Comparison of ENCODE assay signal across 9 mouse cellular contexts in the genomic region with DNA sequence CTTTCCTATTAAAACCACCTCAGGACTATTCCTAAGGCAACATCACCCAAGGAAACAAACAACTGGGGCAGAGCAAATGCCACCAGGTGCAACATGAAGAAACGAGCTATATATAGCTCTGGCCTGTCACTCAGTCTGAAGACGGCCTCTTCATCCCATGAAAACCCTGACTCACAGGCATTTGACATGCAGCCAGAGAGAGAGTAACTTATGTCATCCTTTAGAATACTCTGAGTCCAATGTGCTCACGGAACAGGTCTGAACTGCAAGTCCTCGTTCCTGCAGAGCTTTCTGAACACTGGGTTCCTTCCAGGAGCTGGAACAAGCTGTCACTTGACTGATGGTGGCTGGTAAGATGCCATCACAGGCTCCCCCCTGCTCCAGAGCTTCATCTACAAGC.
DNase-seq lines count a peak whose midpoint lies in the region; ATAC-seq and TF ChIP-seq lines count a peak whose summit lies in the region.
"Had no signal": no experiment of that assay in that cellular context is flagged by ENCODE, and none has a peak within 500 bp of the region (broad histone marks: within the 10 kb centered on the region; RNA-seq: fewer than 3 reads in every experiment).

No protein-coding gene starts in this region.

- no peak for TF ChIP-seq CTCF in kidney, postnatal 0 days (IDR thresholded peaks at IDR 0.05; ENCODE audit: low read depth)

- H3K9ac ChIP-seq in kidney, postnatal 0 days (ENCODE audit: low read depth, low read length) = no peak overlapping the region
- no peak overlapping the region for H3K9ac ChIP-seq in limb, embryonic 14.5 days (ENCODE audit: low read depth, low read length, severe bottlenecking)
- H3K9ac ChIP-seq: neural tube, embryonic 12.5 days had no signal

- no peak overlapping the region for H3K27ac ChIP-seq in kidney, postnatal 0 days
- peak overlapping the region; percentile 26; the same call in 1 of the 2 replicates for H3K27ac ChIP-seq in brown adipose tissue, adult 24 weeks (replicated peaks; ENCODE audit: low read depth, low read length)
- H3K27ac ChIP-seq in limb, embryonic 14.5 days (replicated peaks; ENCODE audit: low read depth, low read length) = no peak overlapping the region
- H3K27ac ChIP-seq: neural tube, embryonic 12.5 days had no signal

- no peaks in the 10 kb centered on the region for H3K4me1 ChIP-seq in kidney, postnatal 0 days (replicated peaks; ENCODE audit: insufficient read depth, low read length)
- H3K4me1 ChIP-seq in brown adipose tissue, adult 24 weeks (ENCODE audit: control insufficient read depth, insufficient read depth, insufficient read length, low read length) = peaks cover 34% of the 10 kb centered on the region
- peaks cover 3% of the 10 kb centered on the region; the same call in 1 of the 2 replicates for H3K4me1 ChIP-seq in limb, embryonic 14.5 days (ENCODE audit: control insufficient read depth, insufficient read depth, low read length)

- no peak for DNase-seq in kidney, postnatal 0 days (ENCODE audit: low spot score)
- DNase-seq in kidney, adult 8-10 months = no peak
- DNase-seq in heart, adult 18-20 months = peak; percentile 71 to 85
- no peak for DNase-seq in limb, embryonic 14.5 days (ENCODE audit: low spot score)
- no peak for DNase-seq in spleen, postnatal 4 days (ENCODE audit: low spot score in 2 of 2)
- DNase-seq in embryo, embryonic 10 days (ENCODE audit: low spot score) = no peak
- no peak for DNase-seq in kidney, adult 9 months

- H3K36me3 ChIP-seq in kidney, postnatal 0 days (ENCODE audit: insufficient read depth, low read length) = no peaks in the 10 kb centered on the region
- H3K36me3 ChIP-seq in limb, embryonic 14.5 days (ENCODE audit: control insufficient read depth, insufficient read depth, low read length) = no peaks in the 10 kb centered on the region
- H3K36me3 ChIP-seq: neural tube, embryonic 12.5 days had no signal

- H3K4me3 ChIP-seq in kidney, postnatal 0 days (replicated peaks; ENCODE audit: low read depth, low read length) = no peak overlapping the region
- no peak overlapping the region for H3K4me3 ChIP-seq in brown adipose tissue, adult 24 weeks (ENCODE audit: insufficient read depth, low read depth, low read length)
- H3K4me3 ChIP-seq in limb, embryonic 14.5 days (replicated peaks; ENCODE audit: low read length) = no peak overlapping the region
- H3K4me3 ChIP-seq: neural tube, embryonic 12.5 days had no signal

- H3K9me3 ChIP-seq in kidney, postnatal 0 days (replicated peaks; ENCODE audit: low read length) = no peaks in the 10 kb centered on the region
- no peaks in the 10 kb centered on the region for H3K9me3 ChIP-seq in limb, embryonic 14.5 days (ENCODE audit: control insufficient read depth, low read length)
- H3K9me3 ChIP-seq: neural tube, embryonic 12.5 days had no signal

- 68% methylated on average over 4 of the region's 4 CpGs for WGBS in kidney, postnatal 0 days
- WGBS in limb, embryonic 14.5 days = 60% methylated on average over 4 of the region's 4 CpGs

- no peak overlapping the region for H3K4me2 ChIP-seq in kidney, postnatal 0 days (ENCODE audit: low read length)
- H3K4me2 ChIP-seq in limb, embryonic 14.5 days (replicated peaks; ENCODE audit: low read depth, low read length, severe bottlenecking) = no peak overlapping the region
- H3K4me2 ChIP-seq: neural tube, embryonic 12.5 days had no signal

- H3K27me3 ChIP-seq in kidney, postnatal 0 days (ENCODE audit: insufficient read depth, low read length) = no peaks in the 10 kb centered on the region
- no peaks in the 10 kb centered on the region for H3K27me3 ChIP-seq in limb, embryonic 14.5 days (ENCODE audit: control insufficient read depth, insufficient read depth, low read length)
- H3K27me3 ChIP-seq: neural tube, embryonic 12.5 days had no signal

- ATAC-seq in kidney, postnatal 0 days (replicated peaks; ENCODE audit: low FRiP score, low read depth) = 0 out of 2 replicates have a peak, but pooled peaks have one; percentile 54
- ATAC-seq in limb, embryonic 14.5 days (ENCODE audit: low FRiP score, low read depth) = peak; percentile 62

- no peak for TF ChIP-seq POLR2A in limb, embryonic 14.5 days (IDR thresholded peaks at IDR 0.05; ENCODE audit: borderline replicate concordance, extremely low read depth, insufficient read depth, insufficient read length)

Comparison
In these comparisons a context has a peak if more than half of its experiments do, and no peak if none do; other contexts are left out.
1. DNase-seq: peak in heart, adult 18-20 months (2 of 2); none in kidney, postnatal 0 days (single experiment), kidney, adult 8-10 months (0 of 2), limb, embryonic 14.5 days (single experiment), spleen, postnatal 4 days (0 of 2), embryo, embryonic 10 days (single experiment) and kidney, adult 9 months (single experiment).